Mouse (Mus musculus) c-Kit-positive CD71-negative TER-119-negative erythroid progenitor cells, embryonic 14.5 days (primary cell): ENCODE measurements around the gene Gsg1.

Experiments used
- DNase-seq: peaks from one replicate; pipeline ENCODE4 v3.0.0-alpha.2; 2013; ENCODE audit warnings: low read depth

The Gsg1 gene

DNA sequence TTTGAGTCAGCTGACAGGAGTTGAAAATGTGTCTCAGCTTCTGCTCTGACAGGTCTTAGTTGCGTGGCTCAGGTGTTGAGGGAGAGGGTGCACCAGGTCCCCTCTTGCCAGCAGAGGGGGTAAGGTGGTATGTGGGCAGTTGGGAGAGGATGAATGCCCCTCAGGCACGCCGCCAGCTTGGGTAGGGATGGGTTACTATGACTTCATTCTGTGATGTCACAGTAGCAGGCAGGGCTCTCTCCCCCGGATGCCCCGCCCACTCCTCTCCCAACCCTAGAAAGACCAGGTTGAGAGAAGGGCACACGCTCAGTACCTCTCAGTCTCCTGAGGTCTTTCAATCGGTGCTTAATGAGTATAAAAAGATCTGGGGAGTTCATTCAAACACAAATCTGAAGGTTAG, at the start of gene Gsg1:
Gene Gsg1, minus strand, starts transcription at position 199 of the 400 bp plus-strand sequence.
- no peak for DNase-seq

DNA sequence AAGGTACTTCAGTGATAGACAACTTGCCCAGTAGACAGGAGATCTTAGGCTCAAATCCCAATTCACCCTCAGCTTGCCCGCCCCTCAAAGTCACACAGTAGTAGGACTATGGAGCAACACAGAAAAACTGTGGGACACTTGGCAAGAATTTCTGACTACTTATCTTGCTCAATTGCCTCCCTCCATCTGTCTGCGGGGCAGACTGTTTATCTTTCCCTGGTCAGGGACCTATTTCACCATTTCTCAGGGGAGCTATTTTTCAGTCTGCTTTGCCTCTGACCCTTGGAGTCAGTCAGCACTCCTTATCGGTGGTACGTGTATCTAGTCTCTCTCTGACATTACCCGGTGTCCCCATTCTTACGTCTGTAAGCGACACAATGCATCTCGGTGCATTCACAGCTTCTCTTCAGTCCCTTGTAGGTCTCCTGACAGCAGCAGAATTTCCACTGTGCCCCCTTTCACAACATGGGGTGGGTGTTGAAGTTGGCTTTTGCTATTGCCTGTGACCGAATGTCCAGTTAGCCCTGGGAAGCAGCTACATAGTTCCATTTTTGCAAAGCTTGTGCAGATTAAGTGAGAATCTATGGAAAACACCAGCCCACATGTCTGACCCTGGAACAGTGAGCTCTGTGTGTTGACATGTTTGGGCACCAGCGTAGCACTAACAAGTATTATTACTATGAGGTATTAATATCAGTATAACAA, 48.4 kb upstream of the Gsg1 start:
- no peak for DNase-seq

DNA sequence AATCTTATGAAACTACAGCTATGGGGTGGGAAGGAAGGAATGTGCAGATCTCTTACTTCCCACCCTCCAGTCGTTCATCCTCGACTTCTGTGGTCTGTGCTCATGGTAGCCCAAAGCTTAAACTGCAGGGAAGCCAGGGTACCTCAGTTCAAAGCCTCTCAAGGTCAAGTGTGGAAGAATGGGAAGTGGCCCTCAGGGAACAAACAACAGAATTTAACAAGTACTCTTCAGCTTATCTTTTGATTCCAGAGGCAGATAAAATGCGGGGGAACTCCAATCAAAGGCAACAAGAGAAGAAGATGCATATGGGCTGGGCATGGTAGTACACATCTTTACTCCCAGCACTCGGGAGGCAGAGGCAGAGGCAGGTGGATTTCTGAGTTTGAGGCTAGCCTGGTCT, 46.3 kb upstream of the Gsg1 start:
- DNase-seq: no peak

DNA sequence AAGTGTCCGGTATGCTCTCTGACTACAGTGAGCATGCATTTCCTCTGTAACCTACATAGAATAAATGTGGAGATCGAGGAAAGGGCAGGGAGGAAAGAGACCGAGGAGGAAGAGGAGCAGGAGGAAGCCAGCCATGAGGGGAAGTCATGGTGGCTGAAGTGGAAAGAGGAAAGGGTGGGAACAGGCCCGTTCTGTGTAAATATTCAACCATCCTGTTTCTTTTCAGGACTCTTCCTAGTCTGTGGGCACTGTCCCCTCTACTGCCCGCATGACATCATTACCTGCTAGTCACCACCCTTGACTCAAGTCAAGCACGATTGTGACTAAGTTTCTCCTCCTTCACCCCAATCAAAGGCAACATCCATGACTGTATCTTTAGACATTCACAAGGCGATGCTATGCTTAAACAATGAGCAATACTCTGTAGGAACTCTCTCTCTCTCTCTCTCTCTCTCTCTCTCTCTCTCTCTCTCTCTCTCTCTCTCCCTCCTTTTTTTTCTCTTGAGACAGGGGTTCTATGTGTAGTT, 44.9 kb upstream of the Gsg1 start:
- DNase-seq: no peak

DNA sequence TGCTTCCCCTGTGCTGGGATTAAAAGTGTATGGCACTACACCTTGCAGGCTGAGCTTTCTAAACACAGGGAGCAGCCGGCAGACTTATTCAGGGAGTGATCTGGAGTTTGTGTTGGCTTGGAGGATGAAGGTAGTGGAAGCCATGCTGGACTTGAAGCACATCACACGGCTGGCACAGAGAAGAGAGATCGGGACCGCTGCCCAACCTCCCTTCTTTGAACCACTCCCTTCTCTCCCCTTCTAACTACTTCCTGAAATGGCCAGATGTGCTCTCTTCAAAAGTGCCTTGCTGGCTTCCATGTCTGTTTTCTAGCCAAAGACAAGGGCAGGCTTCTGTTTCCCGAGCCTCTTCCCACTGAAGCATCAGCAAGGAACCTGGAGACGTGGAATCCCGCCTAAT, 43.4 kb upstream of the Gsg1 start:
- DNase-seq: no peak

DNA sequence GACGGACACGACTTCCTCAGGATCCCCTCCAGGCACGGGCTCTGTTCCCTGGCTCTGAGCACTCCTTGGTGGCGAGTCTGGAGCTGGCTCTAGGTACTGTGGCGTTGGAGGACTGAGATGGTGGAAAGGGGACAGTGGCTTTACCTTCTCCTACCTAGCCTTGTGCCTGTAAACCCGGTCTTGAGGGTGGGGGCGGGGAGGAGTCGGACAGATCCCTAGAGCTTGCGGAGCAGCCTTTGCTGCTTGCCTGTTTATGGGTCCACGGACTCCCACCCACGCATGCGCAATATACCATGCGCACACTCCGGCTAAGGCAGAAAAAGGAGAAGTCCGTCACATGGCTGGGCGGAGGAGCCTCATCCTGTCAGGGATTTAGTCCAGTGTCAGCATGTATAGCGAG, 42.1 kb upstream of the Gsg1 start:
- peak; percentile 68 for DNase-seq

DNA sequence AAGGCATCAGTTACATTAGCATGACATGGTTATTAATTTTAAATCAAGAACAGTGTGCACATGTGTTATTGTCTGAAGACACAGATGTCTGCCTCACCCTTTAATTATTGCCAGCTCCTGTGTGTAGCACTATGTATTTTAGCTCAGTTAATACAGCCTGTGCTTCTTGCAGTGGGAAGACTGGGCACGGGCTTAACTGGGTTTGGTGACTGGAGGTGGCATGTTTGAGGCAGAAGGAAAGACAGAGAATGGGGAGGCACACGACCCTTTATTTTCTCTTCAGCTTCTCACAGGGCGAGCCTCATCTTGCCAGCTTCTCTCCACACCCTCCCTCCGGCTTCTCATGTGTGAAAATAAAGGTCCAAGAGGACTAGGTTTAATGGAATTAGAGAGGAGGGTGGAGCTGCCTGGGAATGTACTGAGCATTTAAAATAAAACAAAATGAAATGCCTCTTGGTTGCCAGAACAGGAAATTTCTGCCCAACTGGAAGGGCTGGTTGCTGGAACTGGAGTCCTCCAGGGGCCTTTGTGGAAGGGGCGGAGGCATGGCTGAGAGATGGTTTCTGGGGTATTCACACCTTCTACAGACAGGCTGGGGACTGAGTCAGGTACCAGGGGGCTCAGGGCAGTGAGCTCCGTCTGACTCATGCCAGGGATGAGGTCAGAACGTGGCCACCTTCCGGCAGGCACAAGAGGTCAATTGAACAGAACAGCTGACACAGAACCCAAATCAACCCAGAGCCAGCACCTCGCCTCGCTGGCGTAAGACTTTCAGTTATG, 41.1 kb upstream of the Gsg1 start:
- no peak for DNase-seq

DNA sequence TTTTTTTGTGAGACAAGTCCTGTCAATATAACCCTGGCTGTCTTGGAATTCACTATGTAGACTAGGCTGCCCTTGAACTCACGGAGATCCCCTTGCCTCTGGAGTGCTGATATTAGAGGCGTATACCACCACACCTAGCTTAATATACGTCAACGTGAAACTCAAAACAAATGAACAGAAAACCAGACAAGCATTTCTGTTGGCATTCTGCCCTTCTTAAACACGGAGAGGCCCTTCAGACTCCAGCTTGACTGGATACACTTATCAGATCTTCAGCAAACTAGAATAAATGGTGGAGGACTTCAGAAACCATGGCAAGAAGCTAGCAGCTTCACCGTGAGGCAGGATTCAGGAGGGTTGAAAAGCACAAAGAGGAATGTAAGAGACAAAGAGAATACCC, 40.0 kb upstream of the Gsg1 start:
- no peak for DNase-seq

DNA sequence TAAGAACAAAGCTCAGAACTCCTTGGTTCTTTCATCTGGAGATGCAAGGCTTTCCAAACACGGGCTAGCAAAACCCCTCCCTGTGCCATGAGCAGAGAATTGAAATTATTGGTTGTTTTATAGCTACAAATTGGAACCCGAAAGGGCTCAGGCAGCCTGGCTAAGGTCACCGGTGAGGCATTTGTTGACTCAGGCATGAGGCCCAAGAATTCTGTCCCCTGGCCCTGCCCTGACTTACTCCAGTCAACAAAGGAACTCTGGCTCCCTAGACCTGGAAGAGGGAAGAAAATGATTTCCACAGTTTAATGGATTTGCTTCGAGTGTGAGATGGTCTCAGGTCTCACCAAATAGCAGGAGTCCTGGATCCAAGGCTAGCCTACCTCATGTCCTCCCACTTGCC, 38.2 kb upstream of the Gsg1 start:
- DNase-seq: no peak

DNA sequence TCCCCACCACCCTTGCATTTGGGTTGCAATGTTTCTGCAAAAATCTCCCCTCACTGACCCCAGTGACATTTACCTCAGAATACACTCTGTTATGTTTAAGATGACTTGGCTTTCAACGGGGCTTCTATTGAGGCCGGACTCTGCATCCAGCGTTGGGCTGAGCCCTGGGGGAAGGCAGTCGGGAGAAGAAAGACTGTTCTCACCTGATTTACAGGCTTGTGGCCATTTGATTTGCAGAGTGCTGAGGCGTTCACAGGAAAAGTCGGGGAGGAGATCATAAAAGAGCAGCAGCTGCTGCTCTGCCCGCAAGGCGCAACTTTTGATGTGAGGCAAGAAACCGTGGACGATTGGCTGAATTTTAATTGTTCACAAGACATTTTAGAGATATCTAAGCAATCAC, 25.7 kb upstream of the Gsg1 start:
- no peak for DNase-seq

DNA sequence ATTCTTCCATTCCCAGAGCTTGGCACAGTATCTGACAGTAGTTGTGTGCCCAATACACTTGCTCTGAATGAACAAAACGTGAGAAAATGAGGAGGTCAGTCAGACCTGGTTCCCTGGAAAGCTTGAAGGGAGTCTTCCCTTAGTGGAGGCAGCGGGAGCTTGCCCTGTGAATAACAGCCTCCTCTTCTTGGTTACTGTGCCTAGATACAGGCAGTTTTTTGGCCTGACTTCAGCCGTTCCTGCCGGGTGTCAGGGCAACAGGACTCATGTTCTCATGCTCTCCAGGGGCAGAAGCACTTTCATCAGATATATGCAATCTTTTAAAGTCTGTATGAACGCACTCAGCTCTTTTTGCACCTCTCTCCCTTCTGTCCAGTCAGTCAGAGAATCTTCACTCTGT, 25.1 kb upstream of the Gsg1 start:
- DNase-seq: no peak

DNA sequence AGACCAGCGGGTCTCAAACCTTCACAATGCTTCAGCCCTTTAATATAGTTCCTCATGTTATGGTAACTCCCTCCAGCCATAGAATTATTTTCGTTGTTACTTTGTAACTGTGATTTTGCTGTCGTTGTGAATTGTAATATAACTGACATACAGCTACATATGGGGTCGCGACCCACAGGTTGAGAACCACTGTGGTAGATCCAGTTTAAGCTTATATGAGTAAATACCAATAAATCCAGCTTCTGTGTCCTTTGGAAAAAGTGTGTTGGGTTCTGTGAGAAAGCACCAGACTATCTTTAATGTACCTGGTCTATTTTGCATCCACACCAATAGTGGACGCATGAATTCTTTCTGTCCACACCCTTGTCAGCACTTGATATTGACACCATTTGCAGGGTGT, 24.2 kb upstream of the Gsg1 start:
- no peak for DNase-seq

DNA sequence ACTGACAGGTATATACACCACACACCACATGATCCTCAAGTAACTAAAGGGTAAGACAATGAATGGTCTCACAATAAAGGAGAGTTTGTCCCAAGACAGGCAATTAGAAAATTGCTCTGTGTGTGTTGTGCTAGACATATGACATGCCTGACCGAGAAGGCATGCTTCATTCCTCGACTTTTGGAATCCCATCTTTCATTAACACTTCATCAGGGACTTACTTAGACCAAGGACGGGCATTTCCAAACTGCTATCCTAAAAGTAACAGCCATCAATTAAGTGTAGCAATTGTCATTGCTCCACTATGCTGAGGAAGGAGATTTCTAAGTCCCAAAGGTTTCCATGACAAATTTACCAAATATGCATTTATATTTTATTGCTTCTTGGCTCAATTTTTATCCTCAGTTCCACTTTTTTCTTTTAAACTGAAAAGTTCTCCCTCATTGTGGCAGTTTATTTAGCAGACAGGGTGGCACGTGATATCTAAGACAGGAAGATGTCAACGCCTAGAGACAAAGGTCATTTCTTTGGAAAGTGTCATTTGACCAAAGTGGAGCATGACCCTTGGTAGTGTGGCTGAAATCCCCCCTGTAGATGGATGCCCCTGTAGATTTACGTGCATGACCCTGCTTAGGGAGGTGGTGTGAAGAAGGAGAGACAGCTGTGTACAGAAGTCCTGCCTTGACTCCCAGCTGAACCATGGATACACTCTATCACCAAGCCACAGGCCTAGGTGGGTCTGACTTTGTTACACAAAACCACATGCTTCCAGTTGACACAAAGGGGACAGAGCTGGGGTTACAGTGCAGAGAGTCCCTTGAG, 22.5 kb upstream of the Gsg1 start:
- no peak for DNase-seq

DNA sequence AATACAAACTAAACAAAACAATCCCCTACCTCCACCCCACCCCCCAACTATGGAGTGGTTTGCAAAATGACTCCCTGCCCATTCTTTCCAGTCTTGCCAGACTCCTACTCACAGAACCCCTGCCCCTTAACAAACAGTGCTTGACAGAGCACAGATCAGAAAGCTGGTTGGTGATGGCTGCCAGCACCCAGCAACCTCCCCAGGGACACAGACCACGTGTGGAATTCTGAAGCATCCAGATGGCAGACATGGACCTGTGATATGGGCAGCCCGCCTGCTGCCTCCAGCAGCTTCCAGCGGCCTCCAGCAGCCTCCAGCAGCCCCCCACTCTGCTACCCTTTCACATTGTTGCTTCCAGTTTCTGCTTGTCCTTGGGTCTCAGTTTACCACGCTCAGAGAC, 21.1 kb upstream of the Gsg1 start:
- DNase-seq: no peak

DNA sequence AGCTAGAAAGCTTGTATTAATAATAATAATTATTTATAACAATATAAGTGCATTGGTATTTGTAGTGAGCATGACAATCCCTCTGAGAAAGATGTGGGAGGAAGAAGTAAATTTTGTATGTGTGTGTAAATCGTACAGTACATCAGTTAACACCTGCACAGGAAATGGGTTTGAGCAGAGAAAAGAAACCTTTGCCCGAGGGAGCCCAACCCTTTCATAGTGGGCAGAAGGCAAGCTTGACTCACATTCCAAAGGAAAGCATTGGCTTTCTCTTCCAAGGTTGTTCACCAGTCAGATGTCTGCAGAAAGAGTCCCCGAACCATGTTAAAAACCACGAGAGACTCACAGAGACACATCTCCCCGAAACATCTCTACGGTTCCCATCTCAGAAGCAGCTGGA, 18.9 kb upstream of the Gsg1 start:
- no peak for DNase-seq

DNA sequence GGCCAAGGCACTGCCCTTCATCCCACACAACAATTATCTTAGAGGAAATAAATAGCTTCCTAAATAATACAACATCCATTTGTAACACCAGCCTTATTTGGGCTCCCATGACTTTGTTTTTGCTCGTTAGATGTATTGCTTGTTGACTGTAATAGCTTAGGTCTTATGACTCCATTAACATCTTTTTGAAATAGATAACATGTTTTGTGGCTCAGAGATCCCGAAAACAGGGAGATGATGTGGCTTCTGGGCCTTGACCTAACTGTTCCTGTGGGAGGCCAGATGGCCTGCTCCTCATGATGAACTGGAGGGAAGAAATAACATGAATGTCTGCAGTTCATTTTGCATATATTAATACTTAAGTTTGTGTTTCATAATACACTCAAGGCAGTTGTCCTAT, 17.6 kb upstream of the Gsg1 start:
- DNase-seq: no peak

DNA sequence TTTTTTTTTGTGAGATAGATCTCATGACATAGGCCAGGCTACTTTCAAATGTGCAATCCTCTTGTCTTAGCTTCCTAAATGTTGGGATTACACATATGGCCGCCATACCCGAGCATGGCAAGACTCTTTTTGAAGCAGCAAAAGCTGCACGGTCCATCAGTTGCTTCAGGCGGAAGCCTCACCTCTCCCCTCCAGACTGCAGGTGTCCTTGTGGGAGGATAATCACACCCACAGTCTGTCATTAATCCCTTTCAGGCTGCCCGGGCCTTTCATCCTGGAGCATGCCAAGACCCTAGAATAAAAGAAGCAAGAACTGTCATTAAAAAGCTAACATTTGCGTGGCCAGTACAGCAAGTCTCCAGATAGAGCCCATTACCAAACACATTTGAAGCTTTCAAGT, 15.5 kb upstream of the Gsg1 start:
- DNase-seq: no peak

DNA sequence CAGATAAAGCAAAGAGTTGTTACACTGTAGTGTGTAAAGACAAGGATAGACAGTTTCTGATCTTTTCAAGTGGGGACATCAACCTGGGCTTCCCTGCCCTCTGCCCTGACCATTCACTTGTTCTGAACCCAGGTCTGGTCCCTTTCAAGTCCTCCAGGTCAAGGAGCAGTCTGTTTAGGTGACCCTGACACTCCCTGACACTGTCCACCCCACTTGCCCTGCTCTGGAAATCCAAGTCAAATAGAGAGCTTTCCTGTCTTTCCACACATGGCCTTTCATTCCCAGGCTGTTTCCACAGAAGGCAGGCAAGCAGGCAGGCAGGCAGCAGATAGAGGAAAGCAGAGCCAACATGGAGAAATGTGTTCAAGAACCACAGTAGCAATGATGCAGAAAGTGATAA, 14.2 kb upstream of the Gsg1 start:
- no peak for DNase-seq

DNA sequence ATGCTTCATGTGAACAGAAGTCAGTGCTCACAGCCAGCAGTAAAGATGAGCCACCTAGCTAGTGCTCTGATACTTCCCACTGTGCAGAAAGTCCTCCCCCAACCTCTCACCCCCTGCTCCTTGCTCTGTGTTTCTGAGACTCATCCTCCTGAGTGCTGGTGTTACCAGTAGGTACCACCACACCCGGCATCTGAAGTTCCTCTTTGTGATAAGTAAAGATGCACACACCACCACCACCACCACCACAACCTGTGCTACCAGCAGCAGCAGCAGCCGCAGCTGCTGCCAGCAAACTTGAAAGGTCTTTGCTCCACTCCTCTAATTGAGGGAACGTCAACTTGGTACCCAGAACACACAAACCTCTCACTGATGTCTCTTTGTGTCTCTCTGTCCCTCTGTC, 13.1 kb upstream of the Gsg1 start:
- DNase-seq: no peak

DNA sequence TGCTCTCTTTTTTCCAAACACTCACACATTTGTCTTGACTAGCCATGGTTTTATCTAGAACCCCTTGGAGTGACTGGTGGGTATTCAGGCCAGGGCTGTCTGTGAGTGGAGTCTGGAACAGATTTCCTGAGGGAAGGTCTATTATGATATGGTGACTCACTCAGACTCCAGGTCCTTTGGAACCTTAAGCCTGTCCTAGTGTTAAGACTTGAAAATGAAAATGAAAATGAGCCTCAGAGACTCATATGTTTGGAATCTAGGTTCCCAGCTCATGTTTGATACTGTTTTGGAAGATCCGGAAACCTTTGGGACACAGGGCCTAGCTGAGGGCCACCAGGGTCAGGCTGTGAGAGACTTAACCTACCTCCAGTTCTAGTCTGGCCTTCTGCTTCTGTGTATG, 11.9 kb upstream of the Gsg1 start:
- DNase-seq: no peak

DNA sequence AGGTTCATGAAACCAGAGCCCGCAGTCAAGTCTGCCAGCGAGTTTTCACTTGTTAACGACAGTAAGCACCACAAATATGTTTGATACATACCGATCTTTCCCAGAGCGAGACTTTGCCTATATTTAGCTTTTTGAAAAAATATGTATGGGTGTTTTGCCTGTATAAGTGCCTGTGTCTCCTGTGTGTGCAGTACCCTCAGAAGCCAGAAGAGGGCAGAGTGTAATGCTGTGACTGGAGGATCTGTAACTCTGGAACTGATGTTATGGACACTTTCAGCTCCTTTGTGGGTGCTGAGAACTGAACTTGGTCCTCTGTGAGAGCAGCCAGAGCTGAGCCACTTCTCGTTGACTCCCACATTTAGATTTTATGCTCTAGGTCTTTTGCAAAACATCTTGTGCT, 10.0 kb upstream of the Gsg1 start:
- DNase-seq: no peak

DNA sequence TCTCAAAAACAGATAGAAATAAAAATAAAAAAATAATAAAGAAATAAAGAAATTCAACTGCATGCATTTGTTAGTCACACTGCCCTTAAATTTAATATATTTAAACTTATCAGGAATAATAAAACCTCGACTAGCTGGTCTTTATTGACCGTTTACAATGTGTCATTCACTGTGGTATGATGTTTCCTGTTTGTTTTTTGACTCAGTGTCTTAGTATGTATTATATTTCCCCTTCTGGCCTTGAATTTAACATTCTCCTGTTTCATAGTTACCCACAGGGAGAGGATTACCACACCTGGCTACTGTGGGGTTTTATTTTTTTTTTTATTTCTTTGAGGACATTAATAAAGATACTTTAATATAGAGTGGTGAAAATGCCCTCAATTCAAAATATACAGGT, 8.4 kb upstream of the Gsg1 start:
- no peak for DNase-seq

DNA sequence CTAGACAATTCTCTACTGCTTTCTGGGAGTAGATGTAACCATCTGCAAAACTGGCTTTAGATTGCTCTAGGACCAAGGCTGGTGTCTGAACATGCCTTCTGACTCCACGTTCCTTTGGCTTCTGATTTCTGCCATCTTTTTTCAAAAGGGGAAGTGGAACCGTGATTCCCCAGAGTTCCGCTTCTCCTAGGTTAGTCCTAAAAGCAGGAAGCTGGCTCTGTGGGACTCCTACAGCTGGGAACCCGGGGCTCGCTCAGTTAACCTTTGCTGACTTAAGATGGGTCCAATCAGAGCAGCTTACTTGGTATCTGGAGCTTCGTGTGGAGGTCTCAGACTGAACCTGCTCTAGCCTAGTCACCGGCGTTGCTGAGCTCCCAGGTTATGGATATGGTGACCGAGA, 7.0 kb upstream of the Gsg1 start:
- DNase-seq: no peak
